9 mouse cellular contexts compared by ENCODE assay signal in the genomic region with DNA sequence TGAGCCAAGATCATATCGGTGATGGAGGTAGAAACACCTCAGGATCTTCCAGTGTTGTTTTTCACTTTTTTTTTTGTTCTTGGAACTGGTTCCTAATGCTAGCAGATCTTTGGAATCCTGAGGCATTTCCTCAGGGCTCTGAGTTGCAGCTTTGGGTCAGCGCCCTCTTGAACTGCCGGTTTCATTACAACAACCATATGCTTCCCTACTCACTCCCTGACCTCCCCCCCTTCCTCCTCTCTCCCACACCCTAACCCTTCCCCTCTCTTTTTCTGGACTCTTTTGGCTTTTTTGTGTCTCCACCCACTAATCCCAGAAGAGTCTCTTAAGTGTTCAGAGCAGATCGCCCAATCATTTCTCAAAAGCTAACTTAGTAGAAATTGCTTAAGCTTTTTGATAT.
DNase-seq lines count a peak whose midpoint lies in the region; ATAC-seq lines count a peak whose summit lies in the region.
"Had no signal": no experiment of that assay in that cellular context is flagged by ENCODE, and none has a peak within 500 bp of the region (broad histone marks: within the 10 kb centered on the region; RNA-seq: fewer than 3 reads in every experiment).

No protein-coding gene starts in this region.

- H3K4me2 ChIP-seq in liver, embryonic 16.5 days (ENCODE audit: low read depth, low read length) = no peak overlapping the region
- no peak overlapping the region for H3K4me2 ChIP-seq in liver, embryonic 12.5 days
- peak overlapping the region; percentile 37 for H3K4me2 ChIP-seq in kidney, embryonic 15.5 days
- no peak overlapping the region for H3K4me2 ChIP-seq in stomach, embryonic 16.5 days (ENCODE audit: low read depth, low read length)
- H3K4me2 ChIP-seq: midbrain, embryonic 12.5 days had no signal

- H3K4me3 ChIP-seq in liver, embryonic 16.5 days (ENCODE audit: low read depth, low read length) = no peak overlapping the region
- H3K4me3 ChIP-seq in liver, embryonic 12.5 days = no peak overlapping the region
- no peak overlapping the region for H3K4me3 ChIP-seq in kidney, embryonic 15.5 days (replicated peaks)
- H3K4me3 ChIP-seq in stomach, embryonic 16.5 days (replicated peaks; ENCODE audit: low read length) = no peak overlapping the region
- H3K4me3 ChIP-seq: midbrain, embryonic 12.5 days had no signal

- ATAC-seq in liver, embryonic 16.5 days (ENCODE audit: low read depth) = 0 out of 2 replicates have a peak, but pooled peaks have one; percentile 25
- ATAC-seq in liver, embryonic 12.5 days = no peak
- peak; percentile 74 for ATAC-seq in kidney, embryonic 15.5 days (replicated peaks; ENCODE audit: low FRiP score)
- peak; percentile 42; the same call in 1 of the 2 replicates for ATAC-seq in stomach, embryonic 16.5 days (ENCODE audit: insufficient read depth, low FRiP score)

- no peaks in the 10 kb centered on the region for H3K36me3 ChIP-seq in liver, embryonic 16.5 days (ENCODE audit: control insufficient read depth, insufficient read depth)
- peaks cover 39% of the 10 kb centered on the region for H3K36me3 ChIP-seq in liver, embryonic 12.5 days
- H3K36me3 ChIP-seq in kidney, embryonic 15.5 days = no peaks in the 10 kb centered on the region
- H3K36me3 ChIP-seq in stomach, embryonic 16.5 days (ENCODE audit: control insufficient read depth, insufficient read depth, low read length) = no peaks in the 10 kb centered on the region
- H3K36me3 ChIP-seq: midbrain, embryonic 12.5 days had no signal

- DNase-seq in heart, adult 9 months (ENCODE audit: low spot score in 2 of 2) = peak; percentile 69 to 75
- DNase-seq in testis, postnatal 14 days (ENCODE audit: low spot score) = no peak
- DNase-seq in B cell, adult 2 months = no peak
- DNase-seq in adrenal gland, postnatal 10 days = no peak

- peak overlapping the region; percentile 34; the same call in 1 of the 2 replicates for H3K27ac ChIP-seq in liver, embryonic 16.5 days (ENCODE audit: low read length)
- H3K27ac ChIP-seq in liver, embryonic 12.5 days = no peak overlapping the region
- peak overlapping the region; percentile 94 for H3K27ac ChIP-seq in kidney, embryonic 15.5 days
- peak overlapping the region; percentile 79 for H3K27ac ChIP-seq in stomach, embryonic 16.5 days (ENCODE audit: low read length)
- H3K27ac ChIP-seq: midbrain, embryonic 12.5 days had no signal

- H3K9me3 ChIP-seq in liver, embryonic 16.5 days (replicated peaks; ENCODE audit: control insufficient read depth, low read length) = no peaks in the 10 kb centered on the region
- no peaks in the 10 kb centered on the region for H3K9me3 ChIP-seq in liver, embryonic 12.5 days (replicated peaks)
- H3K9me3 ChIP-seq in kidney, embryonic 15.5 days (replicated peaks) = no peaks in the 10 kb centered on the region
- no peaks in the 10 kb centered on the region for H3K9me3 ChIP-seq in stomach, embryonic 16.5 days (replicated peaks; ENCODE audit: control insufficient read depth, low read length)
- H3K9me3 ChIP-seq: midbrain, embryonic 12.5 days had no signal

- H3K4me1 ChIP-seq in liver, embryonic 16.5 days (ENCODE audit: control insufficient read depth, low read depth, low read length) = peaks cover 3% of the 10 kb centered on the region; the same call in 1 of the 2 replicates
- peaks cover 27% of the 10 kb centered on the region for H3K4me1 ChIP-seq in liver, embryonic 12.5 days
- H3K4me1 ChIP-seq in kidney, embryonic 15.5 days = peaks cover 67% of the 10 kb centered on the region
- H3K4me1 ChIP-seq in stomach, embryonic 16.5 days (ENCODE audit: control insufficient read depth, insufficient read depth, low read length) = peaks cover 28% of the 10 kb centered on the region

- H3K9ac ChIP-seq in liver, embryonic 16.5 days (ENCODE audit: low read depth, low read length) = no peak overlapping the region
- H3K9ac ChIP-seq in liver, embryonic 12.5 days = no peak overlapping the region
- no peak overlapping the region for H3K9ac ChIP-seq in kidney, embryonic 15.5 days
- H3K9ac ChIP-seq in stomach, embryonic 16.5 days (ENCODE audit: low read length) = no peak overlapping the region
- H3K9ac ChIP-seq: midbrain, embryonic 12.5 days had no signal

- H3K27me3 ChIP-seq in liver, embryonic 16.5 days (ENCODE audit: control insufficient read depth, insufficient read depth, low read depth, low read length) = no peaks in the 10 kb centered on the region
- no peaks in the 10 kb centered on the region for H3K27me3 ChIP-seq in liver, embryonic 12.5 days (replicated peaks)
- H3K27me3 ChIP-seq in kidney, embryonic 15.5 days = no peaks in the 10 kb centered on the region
- H3K27me3 ChIP-seq in stomach, embryonic 16.5 days (ENCODE audit: control insufficient read depth, insufficient read depth, low read length) = no peaks in the 10 kb centered on the region
- H3K27me3 ChIP-seq: midbrain, embryonic 12.5 days had no signal

- WGBS in liver, embryonic 16.5 days (ENCODE audit: insufficient replicate concordance) = 80% methylated on average over 4 of the region's 4 CpGs
- WGBS in liver, embryonic 12.5 days (ENCODE audit: insufficient replicate concordance) = 80% methylated on average over 4 of the region's 4 CpGs
- WGBS in kidney, embryonic 15.5 days = 26% methylated on average over 4 of the region's 4 CpGs
- 58% methylated on average over 4 of the region's 4 CpGs for WGBS in stomach, embryonic 16.5 days

Comparison
In these comparisons a context has a peak if more than half of its experiments do, and no peak if none do; other contexts are left out.
1. DNase-seq: peak in heart, adult 9 months (2 of 2); none in testis, postnatal 14 days (single experiment), B cell, adult 2 months (0 of 2) and adrenal gland, postnatal 10 days (single experiment).